9 mouse cellular contexts compared by ENCODE assay signal in the genomic region with DNA sequence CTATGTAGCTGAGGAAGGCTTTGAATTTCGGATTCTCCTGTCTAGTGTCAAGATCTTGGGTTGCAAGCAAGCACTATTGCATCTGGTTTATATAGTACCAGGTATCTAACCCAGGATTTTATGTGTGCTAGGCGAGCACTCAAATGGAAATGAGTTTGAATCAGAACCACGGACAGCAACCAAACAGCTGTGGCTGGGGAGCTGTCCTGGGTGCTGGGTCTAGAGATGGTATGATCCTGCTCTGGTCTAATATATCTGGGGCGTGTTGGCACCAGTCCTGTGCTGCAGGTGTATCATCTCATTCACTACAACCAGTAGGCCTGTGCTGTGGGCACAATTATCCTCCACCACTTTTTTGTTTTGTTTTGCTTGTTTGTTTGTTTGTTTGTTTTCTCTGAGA.
DNase-seq lines count a peak whose midpoint lies in the region; TF ChIP-seq lines count a peak whose summit lies in the region.
"Had no signal": no experiment of that assay in that cellular context is flagged by ENCODE, and none has a peak within 500 bp of the region (broad histone marks: within the 10 kb centered on the region; RNA-seq: fewer than 3 reads in every experiment).

No protein-coding gene starts in this region.

- TF ChIP-seq POLR2A in lung, adult 2 months (IDR thresholded peaks at IDR 0.05; ENCODE audit: borderline replicate concordance, extremely low read depth, low read depth, low read length), result no peak

- H3K9ac ChIP-seq in ES-E14 (ENCODE audit: insufficient read depth, low read depth, low read length, poor library complexity, severe bottlenecking), result no peak overlapping the region
- H3K9ac ChIP-seq: liver, embryonic 15.5 days had no signal

- DNase-seq in heart, postnatal 36 days, result peak; percentile 24 to 53
- DNase-seq in heart, adult 8-10 months (ENCODE audit: low spot score), result no peak
- DNase-seq in ES-E14 (ENCODE audit: low read depth, low spot score), result no peak
- peak; percentile 65 for DNase-seq in embryo, embryonic 9.5 days (ENCODE audit: extremely low spot score)
- DNase-seq in lung, adult 2 months, result peak; percentile 18
- no peak for DNase-seq in right cerebral cortex, postnatal 10 days (ENCODE audit: low spot score in 2 of 2)
- DNase-seq in right cerebral cortex, postnatal 14 days, result no peak
- no peak for DNase-seq in right cerebral cortex, adult 18-20 months

- 19% methylated on average over 4 of the region's 4 CpGs for WGBS in lung, adult 2 months

- in situ Hi-C loops in ES-E14 (cut with MboI; ENCODE audit: low sequenced_read_pairs in 2 of 2, unreplicated experiment in 2 of 2), result no loop called here

- no peaks in the 10 kb centered on the region for H3K9me3 ChIP-seq in ES-E14 (ENCODE audit: control insufficient read depth, insufficient read depth, low read depth, low read length)
- H3K9me3 ChIP-seq: liver, embryonic 15.5 days had no signal

- 0 out of 4 replicates have a peak, but pooled peaks cover 0 to 2% of the 10 kb centered on the region in 2 experiments for H3K4me1 ChIP-seq in ES-E14 (ENCODE audit: control insufficient read depth in 2 of 2, insufficient read depth in 2 of 2, low read length in 2 of 2, poor library complexity in 1 of 2)
- no peaks in the 10 kb centered on the region for H3K4me1 ChIP-seq in lung, adult 2 months (ENCODE audit: control insufficient read depth, insufficient read depth, low read length)
- H3K4me1 ChIP-seq: liver, embryonic 15.5 days had no signal

- H3K36me3 ChIP-seq in ES-E14 (ENCODE audit: control insufficient read depth, insufficient read depth, low read length, poor library complexity, severe bottlenecking), result no peaks in the 10 kb centered on the region
- H3K36me3 ChIP-seq: liver, embryonic 15.5 days had no signal

- intact Hi-C loops in heart, postnatal 36 days (cut with DNase I), result no loop called here

- TF ChIP-seq CTCF in lung, adult 2 months (IDR thresholded peaks at IDR 0.05; ENCODE audit: insufficient read depth, low read length), result 0 out of 2 replicates have a peak, but pooled peaks have one; percentile 11

- no peak overlapping the region for H3K4me3 ChIP-seq in ES-E14 (ENCODE audit: insufficient read depth in 1 of 2, low read depth in 1 of 2, low read length in 2 of 2, poor library complexity in 1 of 2, severe bottlenecking in 1 of 2)
- no peak overlapping the region for H3K4me3 ChIP-seq in lung, adult 2 months (replicated peaks; ENCODE audit: extremely low read depth, low read depth, low read length)
- H3K4me3 ChIP-seq: liver, embryonic 15.5 days had no signal

- H3K27ac ChIP-seq in ES-E14 (ENCODE audit: insufficient read depth, low read depth, low read length, poor library complexity, severe bottlenecking), result no peak overlapping the region
- H3K27ac ChIP-seq: liver, embryonic 15.5 days had no signal

TF ChIP-seq in ES-E14, 5 proteins besides CTCF, POLR2A, EP300 and RAD21:
- TF ChIP-seq ZNF384 (IDR thresholded peaks at IDR 0.05; ENCODE audit: low read depth, low read length) (peak; percentile 73; the same call in 1 of the 2 replicates), MAFK (IDR thresholded peaks at IDR 0.05; ENCODE audit: insufficient read depth, low read depth, low read length) (no peak), ZC3H11A (IDR thresholded peaks at IDR 0.05; ENCODE audit: borderline replicate concordance, low read depth, low read length) (no peak), CHD2 (IDR thresholded peaks at IDR 0.05; ENCODE audit: low read depth, low read length) (no peak), HCFC1 (IDR thresholded peaks at IDR 0.05; ENCODE audit: borderline replicate concordance, insufficient read depth, low read length) (no peak)
TF ChIP-seq in ES-E14: peak in this region for 1.

Comparison
In these comparisons a context has a peak if more than half of its experiments do, and no peak if none do; other contexts are left out.
1. DNase-seq: peak in heart, postnatal 36 days (2 of 2), embryo, embryonic 9.5 days (single experiment) and lung, adult 2 months (single experiment); none in heart, adult 8-10 months (single experiment), ES-E14 (single experiment), right cerebral cortex, postnatal 10 days (0 of 2), right cerebral cortex, postnatal 14 days (single experiment) and right cerebral cortex, adult 18-20 months (single experiment).